Comparison of ENCODE assay signal across 8 mouse cellular contexts in the genomic region with DNA sequence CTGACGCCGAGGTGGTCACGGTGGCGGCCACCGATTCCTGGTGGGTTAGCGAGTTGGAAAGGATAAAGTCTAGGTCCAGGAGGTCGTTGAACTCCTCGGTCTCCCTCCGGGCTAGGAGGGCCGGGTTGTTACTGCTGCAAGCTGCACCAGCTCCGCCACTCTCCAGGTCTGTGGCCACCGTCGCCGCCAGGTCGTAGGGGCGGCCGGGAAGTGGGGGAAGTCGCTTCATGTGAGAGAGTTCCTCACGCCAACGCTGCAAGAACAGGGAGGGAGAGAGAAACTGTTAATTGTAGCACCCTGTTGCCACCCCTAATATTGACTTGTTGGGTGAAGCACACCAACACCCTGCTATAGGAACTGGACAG. TPM values are rescaled to one million over a fixed set of nuclear protein-coding genes. Genes with fewer than 3 reads are reported as not detected.
DNase-seq lines count a peak whose midpoint lies in the region; ATAC-seq lines count a peak whose summit lies in the region.

No protein-coding gene starts in this region.

- peak overlapping the region; percentile 73 for H3K4me3 ChIP-seq in forebrain, embryonic 10.5 days
- H3K4me3 ChIP-seq in intestine, embryonic 15.5 days (replicated peaks), result peak overlapping the region; percentile 60
- peak overlapping the region; percentile 60 for H3K4me3 ChIP-seq in midbrain, embryonic 13.5 days (replicated peaks)

- no peak for ATAC-seq in intestine, embryonic 15.5 days
- ATAC-seq in midbrain, embryonic 13.5 days, result no peak
- no peak for ATAC-seq in frontal cortex, adult (ENCODE audit: low TSS enrichment)

- peaks cover 38% of the 10 kb centered on the region for H3K4me1 ChIP-seq in forebrain, embryonic 10.5 days
- H3K4me1 ChIP-seq in intestine, embryonic 15.5 days (replicated peaks), result peaks cover 14% of the 10 kb centered on the region
- H3K4me1 ChIP-seq in midbrain, embryonic 13.5 days (replicated peaks), result peaks cover 30% of the 10 kb centered on the region

- no peaks in the 10 kb centered on the region for H3K36me3 ChIP-seq in forebrain, embryonic 10.5 days (replicated peaks)
- no peaks in the 10 kb centered on the region for H3K36me3 ChIP-seq in intestine, embryonic 15.5 days
- no peaks in the 10 kb centered on the region for H3K36me3 ChIP-seq in midbrain, embryonic 13.5 days

- H3K9ac ChIP-seq in intestine, embryonic 15.5 days, result peak overlapping the region; percentile 64
- H3K9ac ChIP-seq in midbrain, embryonic 13.5 days (replicated peaks), result peak overlapping the region; percentile 64

- no peak overlapping the region for H3K27ac ChIP-seq in forebrain, embryonic 10.5 days
- peak overlapping the region; percentile 48; the same call in 1 of the 2 replicates for H3K27ac ChIP-seq in intestine, embryonic 15.5 days
- no peak overlapping the region for H3K27ac ChIP-seq in midbrain, embryonic 13.5 days

- H3K4me2 ChIP-seq in intestine, embryonic 15.5 days (replicated peaks), result peak overlapping the region; percentile 92
- H3K4me2 ChIP-seq in midbrain, embryonic 13.5 days (replicated peaks), result peak overlapping the region; percentile 91

- 0% methylated on average over 20 of the region's 20 CpGs for WGBS in forebrain, embryonic 10.5 days
- 1% methylated on average over 20 of the region's 20 CpGs for WGBS in intestine, embryonic 15.5 days
- WGBS in midbrain, embryonic 13.5 days, result 0% methylated on average over 20 of the region's 20 CpGs

- H3K27me3 ChIP-seq in forebrain, embryonic 10.5 days (ENCODE audit: poor library complexity, severe bottlenecking), result peaks cover 73% of the 10 kb centered on the region
- H3K27me3 ChIP-seq in intestine, embryonic 15.5 days (replicated peaks), result peaks cover 12% of the 10 kb centered on the region
- peaks cover 55% of the 10 kb centered on the region for H3K27me3 ChIP-seq in midbrain, embryonic 13.5 days

- peak; percentile 4 to 15 for DNase-seq in spleen, postnatal 36 days (ENCODE audit: low spot score in 2 of 2)
- no peak for DNase-seq in spleen, adult 12 weeks (ENCODE audit: low spot score)
- no peak for DNase-seq in forebrain, embryonic 10.5 days (ENCODE audit: extremely low spot score, low spot score)
- DNase-seq in layer of hippocampus, adult 8-10 months (ENCODE audit: low spot score in 2 of 2), result no peak
- DNase-seq in frontal cortex, adult 2 months (ENCODE audit: extremely low spot score in 1 of 2, low spot score in 1 of 2), result no peak

- H3K9me3 ChIP-seq in forebrain, embryonic 10.5 days, result no peaks in the 10 kb centered on the region
- H3K9me3 ChIP-seq in intestine, embryonic 15.5 days, result no peaks in the 10 kb centered on the region
- no peaks in the 10 kb centered on the region for H3K9me3 ChIP-seq in midbrain, embryonic 13.5 days

RNA-seq across cellular contexts. Expression of gene Klf4, which starts 1.6 kb away (rescaled TPM):
- 0.80 and 0.83 TPM in 2 replicates for polyA plus RNA-seq in forebrain, embryonic 10.5 days (2016; fragmentation: Nextera tagmentation; extraction: Ambion mirVana)
- 9.6 and 12.1 TPM in 2 replicates for polyA plus RNA-seq in intestine, embryonic 15.5 days (2015; fragmentation: Nextera tagmentation; extraction: Ambion mirVana)
- 1.3 and 2.1 TPM in 2 replicates for polyA plus RNA-seq in midbrain, embryonic 13.5 days (2015; fragmentation: Nextera tagmentation; extraction: Ambion mirVana)
- total RNA-seq in layer of hippocampus, adult 8-10 months (2022), result 1 to 10 TPM; 5.8 to 8.6 (median 6.8) TPM
- 4.9 and 5.1 TPM in 2 replicates for polyA plus RNA-seq in frontal cortex, adult 2 months (2012; rRNA removed)

Comparison
In these comparisons a context has a peak if more than half of its experiments do, and no peak if none do; other contexts are left out.
1. DNase-seq: peak in spleen, postnatal 36 days (2 of 2); none in spleen, adult 12 weeks (single experiment), forebrain, embryonic 10.5 days (single experiment), layer of hippocampus, adult 8-10 months (0 of 2) and frontal cortex, adult 2 months (0 of 2).
2. Peak in every context shown above with its lines, with median percentiles within 50 percentile points of each other: H3K4me3 ChIP-seq.